Mouse (Mus musculus) hindbrain, embryonic 14.5 days (tissue): ENCODE measurements around the gene Pef1. TPM values are rescaled to one million over a fixed set of nuclear protein-coding genes. Genes with fewer than 3 reads are reported as not detected.
A peak's percentile ranks its signal among the peaks of the same experiment; 100 is the strongest.

Source experiments
- ATAC-seq: fragments of 200-750 bp; cut with Nextera tagmentation; 2 replicates; pipeline ENCODE4 v1.8.0; 2017; ENCODE audit warnings: moderate number of reproducible peaks, mild to moderate bottlenecking, moderate TSS enrichment, moderate library complexity; ENCODE audit not compliant: low FRiP score
- DNase-seq: peaks from one replicate; pipeline ENCODE4 v3.0.0-alpha.2; 2015; ENCODE audit warnings: low spot score
- H3K27ac ChIP-seq: fragments of 300-500 bp; sonication (generic); 2 replicates; pipeline ENCODE4 v1.5.1; 2014; ENCODE audit warnings: mild to moderate bottlenecking, moderate library complexity
- H3K27me3 ChIP-seq: fragments of 300-500 bp; sonication (generic); 2 replicates; pipeline ENCODE4 v1.6.1; 2014; ENCODE audit warnings: mild to moderate bottlenecking, low read length, mixed read lengths; ENCODE audit not compliant: control insufficient read depth, insufficient read depth
- H3K36me3 ChIP-seq: fragments of 300-500 bp; sonication (generic); replicated peaks from 2 replicates; pipeline ENCODE4 v1.6.1; 2014; ENCODE audit not compliant: control insufficient read depth, insufficient read depth
- H3K4me1 ChIP-seq: fragments of 300-500 bp; sonication (generic); replicated peaks from 2 replicates; pipeline ENCODE4 v1.6.1; 2014; ENCODE audit warnings: antibody characterized with exemption, low read length, mixed read lengths; ENCODE audit not compliant: control insufficient read depth, insufficient read depth
- H3K4me2 ChIP-seq: fragments of 300-500 bp; sonication (generic); replicated peaks from 2 replicates; pipeline ENCODE4 v1.6.1; 2014; ENCODE audit warnings: mild to moderate bottlenecking, moderate library complexity
- H3K4me3 ChIP-seq: fragments of 300-500 bp; sonication (generic); replicated peaks from 2 replicates; pipeline ENCODE4 v1.5.1; 2014; ENCODE audit warnings: mild to moderate bottlenecking, low read length
- H3K9ac ChIP-seq: fragments of 300-500 bp; sonication (generic); 2 replicates; pipeline ENCODE4 v1.6.1; 2014
- H3K9me3 ChIP-seq: fragments of 300-500 bp; sonication (generic); 2 replicates; pipeline ENCODE4 v1.6.1; 2016; ENCODE audit warnings: low read length; ENCODE audit not compliant: control insufficient read depth
- WGBS: fragments of 180-500 bp; shearing (Covaris S2); extraction: QIAGEN DNeasy Blood & Tissue Kit; methylation state at CpG from one replicate; pipeline ENCODE4 v1.1.7; 2014; 5-methylcytosine and 5-hydroxymethylcytosine counted together
- polyA plus RNA-seq: library from polyadenylated mRNA; unstranded; fragments of >200 nt; fragmentation: Nextera tagmentation; extraction: Ambion mirVana; gene quantifications from 2 replicates; pipeline ENCODE4 v1.2.1, GENCODE M21; 2014

Gene Pef1
- polyA plus RNA-seq, 1 experiment from 2014 or later = 66.0 TPM

DNA sequence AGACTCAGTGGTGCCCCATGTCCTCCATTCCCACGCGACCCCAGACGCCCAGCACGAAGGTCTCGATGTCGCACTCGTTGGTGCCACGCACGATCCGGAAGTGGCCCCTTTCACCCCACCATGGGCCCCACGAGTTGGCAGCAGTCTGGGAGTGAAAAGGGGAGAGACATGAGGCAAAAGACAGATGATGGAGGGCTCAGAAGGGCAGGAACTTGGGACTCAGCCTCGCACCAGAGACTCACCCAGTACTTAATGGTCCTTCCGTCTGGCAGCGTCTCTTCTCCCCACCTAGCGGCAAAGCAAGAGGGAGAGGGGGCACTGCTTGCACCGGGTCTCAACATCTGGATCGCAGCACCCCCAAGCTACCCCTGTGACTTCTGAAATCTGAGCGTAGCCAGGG lies 63.7 kb downstream of the Pef1 start:
- Histone ChIP-seq H3K9ac (no peak overlapping the region), H3K27me3 (peaks cover 31% of the 10 kb centered on the region), H3K4me1 (peaks cover 5% of the 10 kb centered on the region), H3K36me3 (no peaks in the 10 kb centered on the region), H3K4me2 (no peak overlapping the region), H3K4me3 (no peak overlapping the region), H3K27ac (no peak overlapping the region), H3K9me3 (no peaks in the 10 kb centered on the region)
- WGBS = 79% methylated on average over 18 of the region's 18 CpGs
- no peak for DNase-seq
- no peak for ATAC-seq

DNA sequence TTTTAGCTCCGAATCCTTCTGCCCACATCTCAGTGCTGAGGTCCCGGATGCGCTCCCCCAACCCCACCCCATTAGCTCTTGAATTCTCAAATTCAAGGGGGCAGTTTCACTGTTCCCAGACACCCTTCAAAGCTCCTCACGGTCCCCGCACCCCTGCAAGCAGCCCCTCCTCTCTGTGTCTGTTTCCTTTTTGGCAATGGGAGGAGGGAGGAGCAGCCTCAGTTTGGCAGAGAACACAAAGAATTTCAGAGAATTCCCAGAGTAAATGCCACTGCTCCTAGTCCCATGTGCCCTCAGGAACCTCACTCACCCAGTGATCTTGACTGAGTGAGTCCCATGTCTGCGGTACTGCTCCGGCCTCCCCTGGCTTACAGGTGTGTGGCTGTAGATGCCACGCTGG lies 64.2 kb downstream of the Pef1 start:
- no peak overlapping the region for H3K4me3 ChIP-seq
- no peak for ATAC-seq
- H3K27me3 ChIP-seq = peaks cover 31% of the 10 kb centered on the region

DNA sequence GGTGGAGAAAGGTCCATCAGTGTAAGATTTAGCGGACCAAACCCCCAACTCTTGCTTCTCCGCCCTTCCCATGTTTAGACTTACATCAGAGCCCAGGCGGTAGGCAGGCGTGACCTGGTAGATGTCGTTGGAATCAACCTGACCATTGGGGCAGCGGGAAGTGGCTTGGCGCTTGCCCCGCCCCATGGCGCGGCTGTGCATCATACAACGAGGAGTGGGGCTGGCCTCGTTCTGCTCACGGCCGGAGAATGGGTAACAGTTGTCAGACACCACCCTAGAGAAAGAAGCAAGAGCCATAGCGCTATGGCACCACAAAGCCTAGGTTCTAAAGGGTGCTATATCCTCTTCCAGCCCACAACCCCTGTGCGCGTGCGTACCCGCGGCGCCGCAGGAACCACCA lies 65.0 kb downstream of the Pef1 start:
- no peak for DNase-seq
- Histone ChIP-seq H3K9me3 (no peaks in the 10 kb centered on the region), H3K4me1 (peaks cover 5% of the 10 kb centered on the region), H3K27ac (no peak overlapping the region), H3K4me2 (peak overlapping the region; percentile 32), H3K36me3 (no peaks in the 10 kb centered on the region), H3K9ac (no peak overlapping the region), H3K27me3 (peaks cover 30% of the 10 kb centered on the region), H3K4me3 (no peak overlapping the region)
- 55% methylated on average over 22 of the region's 22 CpGs for WGBS
- ATAC-seq = no peak

More for the DNA sequence above, 64.2 kb downstream of the Pef1 start:
- Histone ChIP-seq H3K4me2 (no peak overlapping the region), H3K27ac (no peak overlapping the region), H3K36me3 (no peaks in the 10 kb centered on the region), H3K9me3 (no peaks in the 10 kb centered on the region), H3K4me1 (peaks cover 5% of the 10 kb centered on the region), H3K9ac (no peak overlapping the region)
- 74% methylated on average over 8 of the region's 8 CpGs for WGBS
- DNase-seq = no peak

DNA sequence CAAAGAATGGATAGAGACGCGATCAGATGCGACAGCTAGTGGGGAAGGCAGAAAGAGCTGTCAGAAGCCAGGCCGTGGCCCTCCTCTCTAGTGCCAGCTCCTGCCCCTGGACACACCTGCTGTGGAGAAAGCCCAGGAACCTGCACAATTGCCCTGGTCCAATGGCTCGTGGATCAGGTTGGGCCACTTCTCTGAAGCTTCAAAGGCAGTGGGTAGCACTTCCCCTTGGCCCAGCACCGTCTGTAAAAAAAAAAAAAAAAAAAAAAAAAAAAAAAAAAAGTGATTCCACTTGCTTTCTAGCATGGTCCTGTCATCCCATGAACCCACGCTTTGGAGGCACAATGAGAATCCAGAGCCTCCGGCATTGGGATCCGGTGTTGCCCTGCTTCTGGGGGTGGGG lies 65.5 kb downstream of the Pef1 start:
- 36% methylated on average over 9 of the region's 9 CpGs for WGBS
- DNase-seq = no peak
- H3K4me2 ChIP-seq = peak overlapping the region; percentile 32
- no peak overlapping the region for H3K27ac ChIP-seq
- H3K9ac ChIP-seq = no peak overlapping the region
- no peak overlapping the region for H3K4me3 ChIP-seq
- H3K9me3 ChIP-seq = no peaks in the 10 kb centered on the region
- no peaks in the 10 kb centered on the region for H3K36me3 ChIP-seq
- H3K4me1 ChIP-seq = peaks cover 5% of the 10 kb centered on the region
- ATAC-seq = no peak
- H3K27me3 ChIP-seq = peaks cover 25% of the 10 kb centered on the region

DNA sequence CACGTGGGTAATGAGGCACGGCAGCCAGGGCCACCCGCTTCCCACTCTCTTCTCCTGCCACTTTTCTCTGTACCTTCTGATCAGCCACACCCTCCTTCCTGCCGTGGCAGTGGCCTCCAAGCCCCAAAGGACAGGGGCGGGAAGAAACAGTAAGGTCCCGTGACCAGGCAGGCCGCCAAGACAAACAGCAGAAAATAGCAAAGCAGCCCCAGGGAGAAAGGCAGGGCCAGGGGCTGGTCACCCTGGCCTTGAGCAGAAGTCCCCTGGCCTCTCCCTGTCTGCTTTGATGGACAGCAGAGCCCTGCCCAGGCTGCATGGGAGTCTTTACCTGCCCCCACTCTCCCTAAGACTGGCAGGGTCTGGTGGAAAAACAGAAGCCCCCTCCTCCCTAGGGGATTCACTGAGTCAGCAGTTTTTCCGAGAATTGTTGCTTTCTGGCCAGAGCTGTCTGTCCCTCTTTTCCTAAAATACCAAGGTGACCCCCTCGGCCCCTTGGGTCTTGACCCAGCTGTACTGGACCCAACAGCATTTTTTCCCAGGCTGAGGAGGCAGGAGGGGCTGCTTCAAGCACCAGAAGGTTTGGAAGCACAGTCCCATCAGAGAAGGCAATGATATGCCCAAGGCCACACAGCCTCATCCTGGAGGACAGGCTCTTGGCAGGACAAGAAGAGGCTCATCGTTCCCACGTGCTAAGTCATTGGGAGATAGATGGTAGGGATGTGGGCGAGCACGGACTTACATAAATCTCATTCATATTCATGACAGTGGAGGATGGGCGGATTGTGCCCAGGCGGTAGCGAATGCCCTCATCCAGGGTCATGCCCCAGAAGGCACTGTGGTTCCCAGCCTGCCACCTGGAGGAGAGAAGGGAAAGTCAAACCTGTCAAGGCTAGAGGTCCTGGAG lies 66.2 kb downstream of the Pef1 start:
- H3K4me1 ChIP-seq = peaks cover 5% of the 10 kb centered on the region
- no peak overlapping the region for H3K27ac ChIP-seq
- no peak overlapping the region for H3K9ac ChIP-seq
- WGBS = 24% methylated on average over 16 of the region's 16 CpGs
- 0 out of 2 replicates have a peak overlapping the region, but pooled peaks have one; percentile 4 for H3K4me2 ChIP-seq
- H3K4me3 ChIP-seq = no peak overlapping the region
- no peaks in the 10 kb centered on the region for H3K36me3 ChIP-seq
- peaks cover 26% of the 10 kb centered on the region for H3K27me3 ChIP-seq
- DNase-seq = peak; percentile 49
- no peaks in the 10 kb centered on the region for H3K9me3 ChIP-seq
- ATAC-seq = no peak

DNA sequence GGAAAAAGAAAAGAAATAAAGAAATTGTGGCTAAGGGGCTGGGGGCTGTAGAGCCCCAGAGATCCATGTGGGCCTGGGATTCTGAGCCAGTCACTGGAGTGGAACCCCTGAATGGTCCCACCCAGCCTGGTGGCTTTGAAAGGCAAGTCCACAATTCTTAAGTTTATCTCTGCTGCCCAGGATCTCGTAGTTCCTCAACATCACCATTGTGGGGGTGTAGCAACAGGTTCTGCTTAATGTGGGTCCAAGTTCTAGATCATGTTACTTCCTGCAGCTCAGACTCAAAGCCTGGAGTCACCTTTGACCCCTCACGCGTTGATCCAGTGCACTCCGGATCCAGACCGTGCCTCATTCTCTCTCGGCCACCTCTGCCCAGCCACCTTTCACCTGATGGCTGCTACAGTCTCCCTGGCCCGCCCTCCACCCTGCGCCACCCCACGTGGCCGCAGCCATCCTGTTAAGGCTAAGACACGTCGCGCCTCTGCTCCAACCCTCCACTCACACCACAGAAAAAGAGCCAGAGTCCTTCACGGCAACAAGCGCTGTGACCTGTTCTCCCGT lies 67.1 kb downstream of the Pef1 start:
- no peak overlapping the region for H3K4me2 ChIP-seq
- 82% methylated on average over 16 of the region's 16 CpGs for WGBS
- H3K4me1 ChIP-seq = peaks cover 5% of the 10 kb centered on the region
- no peaks in the 10 kb centered on the region for H3K36me3 ChIP-seq
- ATAC-seq (no peak), DNase-seq (no peak)
- no peaks in the 10 kb centered on the region for H3K9me3 ChIP-seq
- H3K4me3 ChIP-seq = no peak overlapping the region
- H3K27ac ChIP-seq = no peak overlapping the region
- no peak overlapping the region for H3K9ac ChIP-seq
- peaks cover 29% of the 10 kb centered on the region for H3K27me3 ChIP-seq

DNA sequence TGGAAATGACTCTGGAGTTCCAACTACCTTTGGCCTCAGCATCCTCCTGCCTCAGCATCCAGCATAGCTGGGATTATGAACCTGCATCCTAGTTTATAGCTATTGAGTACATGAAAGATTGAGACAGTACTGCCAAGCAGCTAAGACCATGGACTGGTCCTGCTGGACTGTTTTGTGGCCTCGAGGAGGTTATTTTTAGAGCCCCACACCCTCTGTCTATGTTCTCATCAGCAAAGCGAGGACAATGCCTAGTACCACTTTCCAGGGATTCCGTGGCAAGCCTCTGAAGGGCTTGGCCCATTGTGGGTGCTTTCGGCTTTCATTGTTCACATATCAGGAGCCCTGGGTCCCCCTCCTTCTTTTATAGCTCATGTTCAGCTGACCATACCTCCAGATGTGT lies 68.0 kb downstream of the Pef1 start:
- peaks cover 37% of the 10 kb centered on the region for H3K27me3 ChIP-seq
- no peak overlapping the region for H3K27ac ChIP-seq
- WGBS = 80% methylated on average over 4 of the region's 4 CpGs
- no peaks in the 10 kb centered on the region for H3K9me3 ChIP-seq
- no peak overlapping the region for H3K9ac ChIP-seq
- H3K36me3 ChIP-seq = no peaks in the 10 kb centered on the region
- ATAC-seq (no peak), DNase-seq (no peak)
- H3K4me2 ChIP-seq = no peak overlapping the region
- no peak overlapping the region for H3K4me3 ChIP-seq
- peaks cover 13% of the 10 kb centered on the region for H3K4me1 ChIP-seq

DNA sequence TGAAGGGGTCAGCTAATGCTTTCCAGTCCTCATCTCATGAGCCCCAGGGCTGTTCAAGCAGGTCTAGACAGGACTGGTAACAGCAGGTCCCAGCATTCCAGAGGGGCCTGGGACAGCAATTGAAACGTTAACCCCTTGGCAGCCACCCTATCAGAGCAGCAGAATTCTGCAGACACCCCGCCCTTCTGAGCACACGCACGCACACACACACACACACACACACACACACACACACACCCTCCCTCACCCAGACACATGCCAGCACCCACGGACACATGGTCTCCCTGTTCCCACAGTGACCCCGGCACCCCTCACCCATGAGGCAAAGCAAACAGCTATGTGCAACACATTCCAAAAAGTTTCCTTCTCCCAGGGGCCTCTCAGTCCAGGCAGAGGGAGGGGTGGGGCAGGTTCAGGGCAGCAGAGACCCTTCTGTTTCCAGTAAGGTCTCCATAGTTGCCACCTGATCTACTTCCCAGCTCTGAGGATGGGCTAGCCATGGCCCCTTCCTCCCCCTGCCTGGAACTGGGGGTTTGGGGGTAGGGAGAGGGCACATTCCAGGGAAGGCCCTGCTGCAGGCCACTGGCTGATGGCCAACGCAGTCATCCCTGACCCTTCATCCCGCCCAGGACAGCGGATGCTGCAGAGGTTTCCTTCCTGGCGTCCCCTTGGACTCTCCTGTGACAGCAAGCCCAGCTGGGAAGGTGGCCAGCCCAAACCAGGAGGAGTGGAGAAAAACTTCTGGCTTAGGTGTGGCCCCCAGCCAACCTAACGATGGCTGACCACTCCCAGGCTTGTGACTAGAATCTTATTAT lies 69.8 kb downstream of the Pef1 start:
- peaks cover 14% of the 10 kb centered on the region for H3K4me1 ChIP-seq
- DNase-seq = no peak
- no peak overlapping the region for H3K9ac ChIP-seq
- H3K27me3 ChIP-seq = peaks cover 29% of the 10 kb centered on the region
- H3K4me2 ChIP-seq = no peak overlapping the region
- ATAC-seq = no peak
- H3K27ac ChIP-seq = no peak overlapping the region
- WGBS = 68% methylated on average over 11 of the region's 11 CpGs
- no peaks in the 10 kb centered on the region for H3K9me3 ChIP-seq
- no peak overlapping the region for H3K4me3 ChIP-seq
- H3K36me3 ChIP-seq = no peaks in the 10 kb centered on the region
